Mouse (Mus musculus) retina, adult 2 months (tissue): ENCODE measurements at regions not wholly inside any gene's neighbourhood (a gene's known extent, or its start where the extent isn't known, plus 50 kb on each side); places are given as distances from the start of the nearest gene placed in this dataset.

ENCODE experiments used
- DNase-seq: peaks from one replicate; pipeline ENCODE4 v3.0.0-alpha.2; 2012; ENCODE audit warnings: low read depth, low spot score

DNA sequence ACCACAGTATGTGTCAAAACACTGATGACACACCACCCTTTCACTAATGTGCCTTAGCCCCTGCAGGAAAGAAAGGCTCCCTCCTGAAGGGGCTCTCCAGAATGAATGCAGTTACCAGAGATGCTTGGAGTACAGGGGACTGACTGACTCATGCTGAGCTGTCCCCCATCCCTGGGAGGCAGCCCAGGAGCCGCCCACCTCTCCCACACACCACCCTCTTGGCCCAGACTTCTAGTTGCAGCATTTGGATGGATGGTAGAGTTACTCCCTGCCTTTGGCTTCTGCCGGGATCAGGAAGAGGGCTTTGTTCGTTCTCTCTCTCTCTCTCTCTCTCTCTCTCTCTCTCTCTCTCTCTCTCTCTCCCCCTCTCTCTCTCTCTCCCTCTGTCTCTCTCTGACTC lies 53.4 kb upstream of the Jun start:
- no peak for DNase-seq

DNA sequence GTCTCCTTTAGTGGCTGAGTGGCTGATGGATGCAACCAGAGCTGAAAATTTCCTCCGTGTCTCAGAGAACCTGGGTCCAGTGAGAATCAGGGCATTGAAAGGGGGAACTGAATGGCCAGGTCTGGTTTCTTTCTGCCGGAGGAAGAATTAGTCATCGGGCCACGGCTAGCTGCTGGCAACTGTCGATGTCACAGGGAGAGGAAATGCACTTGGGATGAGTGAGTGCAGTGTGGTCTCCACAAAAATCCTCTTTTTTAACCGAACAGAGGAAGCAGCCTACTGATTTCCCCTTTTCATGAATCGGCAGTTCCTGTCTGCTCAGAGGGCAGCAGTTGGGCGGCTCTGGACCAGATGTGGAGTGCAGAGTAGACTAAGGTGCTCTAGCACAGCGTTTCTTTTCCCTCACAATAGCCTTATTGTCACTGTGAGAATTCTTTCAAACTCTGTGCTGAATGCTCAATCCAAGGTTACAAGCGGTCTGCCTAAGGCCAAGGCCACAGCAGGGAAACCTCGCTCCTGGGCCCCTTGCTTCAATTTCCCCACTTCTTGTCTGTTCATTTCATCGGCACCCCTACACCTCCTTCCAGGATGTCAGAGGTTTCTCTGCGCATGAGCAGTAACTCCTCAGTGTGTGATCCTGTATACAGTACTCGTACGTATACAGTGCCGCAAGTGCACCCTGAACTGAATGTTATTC lies 54.1 kb upstream of the Jun start:
- DNase-seq = no peak

DNA sequence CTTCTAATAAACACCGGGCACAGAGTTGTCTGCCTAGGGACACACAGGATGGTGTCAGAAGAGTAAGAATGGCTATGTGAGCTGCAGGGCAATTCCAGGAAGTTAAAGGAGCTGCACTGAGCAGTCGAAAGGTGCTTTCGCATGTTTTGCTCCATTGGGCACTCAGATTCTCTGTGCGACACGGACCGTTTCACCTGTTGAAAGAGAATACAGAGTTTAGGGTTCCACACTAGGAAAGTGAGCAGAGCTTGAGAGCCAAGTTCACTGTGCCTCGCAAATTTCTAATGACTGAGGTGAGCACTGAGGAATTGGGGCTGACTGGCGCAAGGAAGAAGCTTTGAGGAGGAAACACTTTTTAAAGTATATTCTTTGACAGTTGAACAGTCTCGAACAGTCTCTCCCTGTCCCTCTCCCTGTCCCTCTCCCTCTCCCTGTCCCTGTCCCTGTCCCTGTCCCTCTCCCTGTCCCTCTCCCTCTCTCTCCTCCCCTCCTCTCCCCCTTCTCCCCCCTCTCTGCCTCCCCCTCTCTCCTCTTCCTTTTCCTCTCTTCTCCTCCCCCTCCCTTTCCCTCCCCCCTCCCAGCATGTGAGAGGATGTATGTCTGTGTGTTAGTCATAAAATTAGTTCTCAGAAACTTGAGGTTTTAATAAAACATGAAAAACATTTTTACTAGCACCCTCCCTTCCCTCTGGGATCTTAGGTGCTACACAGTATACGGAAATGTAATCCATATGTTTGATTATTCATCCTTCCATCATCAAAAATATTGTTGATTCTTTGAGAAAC lies 55.1 kb upstream of the Jun start:
- DNase-seq = no peak

DNA sequence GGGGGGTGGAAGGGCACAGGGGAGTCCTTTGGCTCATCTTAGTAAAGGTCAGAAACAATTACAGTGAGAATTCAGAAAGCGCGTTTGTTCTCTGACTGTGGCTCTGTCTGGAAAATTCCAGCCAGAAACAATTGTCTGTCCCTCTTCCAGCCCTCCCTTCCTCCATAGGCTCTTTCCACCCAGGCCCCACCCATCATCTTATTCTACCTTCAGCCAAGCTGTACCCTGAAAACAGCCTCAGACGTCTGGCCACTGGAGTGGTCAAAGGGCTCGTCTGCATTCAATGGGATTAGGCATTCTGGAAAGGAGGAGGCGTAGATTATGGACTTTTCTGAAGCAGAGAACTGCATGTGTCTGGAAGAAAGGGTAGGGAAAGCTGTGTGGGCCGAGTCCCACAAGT lies 56.8 kb upstream of the Jun start:
- no peak for DNase-seq

DNA sequence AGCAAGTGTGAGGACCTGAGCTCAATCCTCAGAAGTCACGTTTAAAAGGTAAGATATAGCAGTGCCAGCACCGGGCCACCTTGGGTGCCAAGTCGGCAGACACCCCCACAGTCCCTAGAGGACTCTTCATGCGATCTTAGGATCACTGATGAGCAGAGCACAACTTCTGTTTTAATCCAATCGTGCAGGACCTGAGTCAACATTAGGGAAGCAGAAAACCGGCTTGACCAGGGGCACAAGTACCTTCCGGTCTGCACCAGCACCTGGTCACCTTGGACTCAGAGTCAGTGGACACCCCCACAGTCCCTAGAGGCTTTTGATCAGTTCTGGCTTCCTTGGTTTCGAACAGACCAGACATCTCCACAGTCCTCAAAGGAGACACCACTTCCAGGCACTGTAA lies 58.8 kb upstream of the Jun start:
- no peak for DNase-seq

DNA sequence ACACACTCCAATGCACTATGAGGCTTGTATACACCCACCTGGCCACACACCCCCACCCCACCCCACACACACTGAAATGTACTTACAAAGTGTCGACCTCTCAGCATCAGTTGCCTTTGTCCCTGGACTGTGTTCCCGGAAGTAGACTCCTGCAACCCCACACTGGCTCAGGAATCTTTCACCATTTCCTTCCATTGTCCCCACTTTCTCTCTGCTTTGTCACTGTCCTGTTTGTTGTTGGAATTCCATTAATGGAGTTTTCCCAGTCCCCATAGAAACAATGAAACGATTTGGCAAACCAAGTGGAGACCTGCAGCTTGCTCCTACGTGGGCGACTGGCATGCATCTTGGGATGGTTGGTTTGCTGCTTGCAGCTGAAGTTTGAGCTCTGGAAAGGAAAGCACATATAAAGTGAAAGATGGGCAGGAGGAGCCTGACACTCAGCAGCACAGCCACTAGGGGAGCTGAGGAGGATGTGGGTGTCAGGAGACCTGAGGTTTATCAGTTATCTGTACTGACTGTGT lies 65.2 kb upstream of the Jun start:
- DNase-seq = no peak

DNA sequence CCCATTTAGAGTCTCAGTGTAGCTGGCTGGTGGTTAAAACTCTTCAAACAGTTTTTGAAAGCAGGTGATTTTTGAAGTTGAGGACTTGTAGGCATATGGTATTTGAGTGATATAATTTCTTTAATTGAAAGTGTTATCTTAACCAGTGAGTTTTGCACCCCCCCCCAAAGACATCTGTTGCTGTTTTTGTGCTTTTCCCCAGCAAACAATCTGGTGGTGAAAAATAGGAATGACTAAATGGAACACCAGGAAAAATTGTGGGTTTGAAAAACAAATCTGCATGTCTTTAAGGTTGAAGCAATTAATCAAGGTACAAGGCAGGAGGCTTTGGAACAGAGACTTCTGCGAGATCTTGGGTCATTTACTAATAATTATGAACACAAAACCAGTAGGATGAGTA lies 68.9 kb upstream of the Jun start:
- no peak for DNase-seq

DNA sequence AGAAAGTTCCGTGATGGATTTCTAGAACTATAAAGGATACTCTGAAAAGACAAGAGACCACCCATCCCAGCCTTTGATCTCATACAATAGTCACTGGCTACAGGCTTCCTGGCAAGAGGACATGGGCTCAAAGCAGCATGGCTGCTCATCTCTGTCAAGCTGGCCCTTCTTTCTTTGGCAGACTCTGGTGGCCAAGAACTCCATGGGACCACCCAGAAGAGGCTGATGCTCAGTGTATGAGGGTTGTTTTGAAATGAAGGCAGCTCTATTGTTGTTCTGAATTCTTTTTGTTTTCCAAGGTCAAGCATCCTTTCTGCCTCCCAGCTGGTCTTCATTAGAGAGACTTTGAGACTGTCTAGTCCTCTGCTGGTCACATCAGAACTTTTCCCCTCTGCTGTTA lies 73.3 kb upstream of the Jun start:
- DNase-seq = no peak

DNA sequence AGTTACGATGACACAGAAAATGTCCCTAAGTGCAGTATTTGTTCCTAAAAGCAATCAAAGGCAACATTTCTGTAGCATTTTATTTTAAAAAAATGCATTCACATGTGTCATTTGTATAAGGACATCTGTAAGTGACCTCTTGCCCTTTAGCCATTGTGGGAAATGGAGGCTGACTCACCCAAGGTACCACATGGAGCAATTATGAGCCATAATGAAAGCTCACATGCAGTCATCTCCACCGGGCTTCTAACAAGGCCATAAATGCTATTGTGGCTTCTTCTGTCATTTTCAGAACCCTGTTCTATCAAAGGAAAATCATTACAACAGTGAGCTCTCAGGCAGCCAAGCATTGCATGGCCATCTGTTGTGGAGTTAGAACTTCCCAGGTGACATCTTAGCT lies 75.9 kb upstream of the Jun start:
- DNase-seq = no peak

DNA sequence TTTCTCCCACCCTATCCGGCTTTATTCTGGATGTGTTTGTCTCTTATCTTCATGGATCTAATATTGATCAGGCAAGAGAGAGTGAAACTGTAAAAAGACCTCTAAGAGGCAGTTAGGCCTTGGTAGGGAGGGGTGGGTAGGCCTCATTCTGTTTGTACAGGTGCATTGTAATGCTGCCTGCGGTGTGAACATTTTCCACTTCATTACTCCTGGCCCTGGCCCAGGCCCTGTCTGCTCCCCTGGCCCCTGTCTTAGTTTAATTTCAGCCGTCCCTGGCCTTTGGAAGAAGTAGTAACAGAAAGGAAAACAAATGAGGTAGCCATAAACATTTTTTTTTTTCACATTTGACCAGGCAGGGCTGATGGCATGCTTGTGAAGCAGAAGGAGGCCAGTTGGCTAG lies 81.8 kb upstream of the Jun start:
- no peak for DNase-seq

DNA sequence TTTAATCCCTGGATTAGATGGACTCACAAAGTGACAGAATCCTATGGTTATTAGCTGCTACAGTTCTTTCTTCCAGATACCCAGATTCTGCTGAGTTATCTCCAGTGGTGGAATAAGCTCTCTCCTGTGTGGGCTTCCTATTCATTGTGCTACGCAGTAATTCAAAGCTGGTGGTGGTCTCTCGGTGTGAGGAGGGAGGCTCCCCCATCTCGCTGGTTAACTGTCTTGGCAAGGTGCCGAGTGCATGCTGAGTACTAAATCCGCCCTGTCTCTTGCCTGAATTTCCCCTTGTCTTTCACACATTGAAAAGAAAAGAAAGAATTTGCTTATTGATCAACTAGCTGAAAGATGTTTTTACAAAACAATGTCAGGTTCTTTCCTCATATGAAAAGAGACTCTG lies 82.6 kb upstream of the Jun start:
- DNase-seq = no peak

DNA sequence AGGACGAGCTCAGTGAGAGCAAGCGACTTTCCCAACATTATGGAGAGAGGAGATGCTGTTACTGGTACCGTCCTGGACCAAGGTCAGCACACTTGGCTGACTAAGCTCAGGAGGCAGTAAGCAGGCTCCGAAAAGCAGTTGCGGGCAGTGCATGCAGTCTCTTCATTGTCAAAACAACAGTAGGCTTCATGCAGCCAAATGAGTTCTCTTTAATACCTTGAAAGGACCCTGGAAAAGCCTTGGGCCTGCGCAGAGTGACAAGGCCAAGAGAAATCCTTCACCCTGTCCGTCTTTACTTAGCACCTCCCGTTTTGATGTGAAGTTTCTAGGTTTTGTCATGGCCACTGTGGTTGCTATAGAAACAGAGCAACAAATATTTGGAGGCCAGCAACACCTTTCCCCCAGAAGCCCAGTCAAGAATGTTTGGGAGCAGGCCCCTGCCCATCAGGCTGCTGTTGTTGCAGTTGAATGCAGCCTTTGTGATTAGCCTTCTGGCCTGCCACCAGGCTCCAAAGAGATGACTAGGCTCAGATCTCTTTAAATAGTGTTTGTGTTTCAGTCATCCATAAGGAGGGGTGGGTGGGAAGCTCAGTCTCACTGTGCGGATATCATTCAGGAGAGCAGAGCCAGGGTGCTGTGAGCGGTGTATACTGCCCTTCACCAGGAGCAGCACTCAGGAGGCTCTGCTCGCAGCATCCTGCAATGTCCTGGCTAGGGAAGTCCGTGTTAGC lies 85.6 kb upstream of the Jun start:
- DNase-seq = no peak

DNA sequence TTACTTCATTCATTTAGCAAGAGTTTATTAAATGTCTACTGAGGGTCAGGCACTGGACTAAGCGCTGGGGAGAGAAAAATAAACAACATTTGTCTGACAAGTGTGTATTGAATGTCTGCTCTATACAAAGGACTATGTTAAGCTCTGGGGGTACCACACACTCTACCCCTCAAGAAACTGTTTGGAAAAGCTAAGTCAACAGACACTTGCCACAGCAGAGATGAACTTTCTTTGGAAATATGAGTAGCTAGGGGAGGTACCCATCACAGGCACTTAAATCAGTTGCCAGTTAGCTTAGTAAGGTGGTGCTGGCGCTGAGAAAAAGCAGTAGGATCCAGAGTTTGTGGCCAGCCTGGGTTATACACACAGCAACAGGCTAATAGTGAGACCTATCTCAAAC lies 86.7 kb upstream of the Jun start:
- no peak for DNase-seq

DNA sequence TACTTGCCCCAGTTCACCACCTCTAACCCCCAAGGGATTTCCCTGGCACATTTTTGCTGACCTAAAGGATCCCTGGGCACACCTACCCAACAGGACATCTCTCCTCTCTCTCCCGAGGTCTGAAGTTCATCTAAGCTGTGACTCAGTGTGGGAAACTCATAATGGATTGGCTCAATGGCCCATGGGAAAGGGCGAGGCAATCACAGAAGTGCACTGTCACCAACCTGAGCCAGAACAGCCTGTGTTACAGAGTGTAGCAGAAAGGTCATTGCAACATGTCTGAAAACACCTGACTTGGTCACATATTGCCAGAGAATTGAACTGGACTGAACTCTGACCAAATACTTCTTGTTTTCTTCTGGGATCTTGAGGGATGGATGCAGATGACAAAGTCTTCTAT lies 89.2 kb upstream of the Jun start:
- no peak for DNase-seq

DNA sequence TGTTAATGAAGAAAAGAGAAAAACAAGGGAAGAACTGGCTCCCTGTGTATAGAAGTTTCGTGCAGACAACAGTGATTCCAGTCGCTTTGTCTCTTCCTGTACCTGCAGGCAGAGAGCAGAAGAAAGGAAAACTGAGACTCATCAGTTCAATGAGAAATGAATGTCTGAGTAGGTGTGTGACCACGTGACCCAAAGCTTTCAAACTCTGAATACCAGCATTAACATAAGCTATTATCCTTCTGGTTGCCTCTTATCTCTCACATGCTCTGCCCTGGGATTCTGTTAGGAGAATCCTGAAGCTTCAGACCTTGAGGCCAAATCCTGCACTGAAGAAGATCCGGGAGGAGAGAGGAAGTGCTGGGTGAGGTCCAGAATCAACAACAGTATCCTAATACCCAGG lies 91.1 kb upstream of the Jun start:
- DNase-seq = no peak

DNA sequence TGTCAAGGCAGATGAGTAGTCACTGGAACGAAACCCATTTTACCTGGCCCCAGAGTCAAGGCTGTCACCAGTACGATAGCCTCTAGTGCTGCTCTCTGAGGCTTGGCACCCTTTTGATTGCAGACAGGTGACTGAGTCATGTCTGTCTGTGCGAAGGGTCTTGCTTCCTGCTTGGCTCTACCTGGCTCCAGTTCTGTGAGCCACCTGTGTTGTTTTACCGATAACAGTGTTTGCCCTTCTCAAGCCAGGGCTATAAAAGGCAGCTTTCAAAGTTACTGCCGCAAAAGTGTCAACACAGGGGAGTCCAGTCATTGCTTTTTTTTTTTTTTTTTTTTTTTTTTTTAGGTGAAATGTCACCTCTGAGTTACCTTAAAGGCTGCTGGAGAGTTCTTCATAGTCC lies 91.6 kb upstream of the Jun start:
- DNase-seq = no peak

DNA sequence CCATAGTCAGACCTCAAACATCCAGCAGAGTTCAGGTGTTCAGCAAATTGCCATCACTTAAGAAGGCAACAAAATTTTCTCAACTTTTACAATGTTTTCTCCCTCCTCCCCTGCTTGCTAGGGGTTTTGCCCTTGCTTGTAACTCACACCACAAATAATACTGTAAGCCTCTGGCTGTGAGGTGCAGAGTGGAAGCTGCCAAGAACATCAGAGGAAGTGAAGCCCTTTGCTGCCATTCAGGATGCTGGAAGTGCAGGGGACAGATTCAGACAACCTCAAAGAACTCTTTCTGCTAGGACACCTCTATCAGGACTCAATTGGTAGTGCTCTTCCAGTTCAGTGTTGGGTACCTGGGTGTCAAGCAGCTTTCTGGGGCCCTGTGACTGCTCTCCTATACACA lies 92.4 kb upstream of the Jun start:
- no peak for DNase-seq

DNA sequence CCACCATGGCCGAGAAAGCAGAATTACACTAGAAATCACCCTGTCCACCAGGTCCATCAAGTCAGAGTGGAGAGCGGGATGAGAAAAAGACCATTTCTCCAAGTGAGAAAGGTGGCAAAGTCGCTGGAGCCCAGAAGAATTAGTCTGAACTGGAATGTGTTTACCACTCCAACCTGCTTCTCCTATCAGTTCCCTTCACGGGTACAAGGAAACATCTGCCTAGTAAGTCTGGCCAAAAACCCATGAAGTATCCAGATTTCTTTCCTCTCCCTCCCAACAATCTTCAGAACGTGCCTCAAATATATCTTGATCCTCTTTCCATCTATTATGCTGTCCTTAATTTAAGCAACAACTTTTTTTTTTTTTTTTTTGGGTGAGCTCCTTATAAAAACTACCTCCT lies 94.2 kb upstream of the Jun start:
- no peak for DNase-seq

DNA sequence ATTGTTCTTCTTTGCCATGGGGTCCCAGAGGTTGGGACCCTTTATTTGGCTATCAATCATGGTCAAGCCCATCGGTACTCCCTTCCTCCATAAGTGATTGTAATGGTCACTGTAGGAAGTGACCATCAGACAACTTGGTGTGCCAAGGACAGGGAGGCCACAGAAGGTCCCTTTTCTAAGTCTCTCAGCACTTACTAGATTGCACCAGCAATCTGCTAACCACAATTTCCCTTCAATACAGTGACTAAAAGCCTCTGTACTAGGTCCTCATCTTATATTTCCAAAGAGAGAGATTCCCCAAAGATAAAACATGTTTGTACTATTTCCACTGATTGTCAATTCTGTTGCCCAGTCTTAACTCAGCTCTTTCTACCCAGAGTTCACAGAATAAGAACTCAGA lies 96.6 kb upstream of the Jun start:
- DNase-seq = no peak

DNA sequence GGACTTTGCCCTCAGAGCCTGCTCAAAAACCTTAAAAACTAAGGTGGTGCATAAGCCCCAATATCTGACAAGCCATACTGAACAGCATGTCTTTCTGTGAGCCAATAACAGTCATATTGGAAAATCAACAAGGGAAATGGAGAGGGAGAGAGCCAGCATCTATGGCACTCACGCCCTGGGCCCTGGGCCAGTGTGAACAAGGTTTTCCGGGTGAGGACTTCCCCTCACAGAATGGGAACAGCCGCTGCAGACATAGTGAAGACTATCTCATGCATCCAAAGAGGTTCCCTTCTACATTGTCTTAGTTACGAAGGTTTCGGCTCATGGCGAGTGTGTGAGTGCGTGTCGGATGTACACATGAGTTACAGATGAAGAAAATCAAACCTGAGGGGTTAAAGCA lies 99.7 kb upstream of the Jun start:
- DNase-seq = no peak

DNA sequence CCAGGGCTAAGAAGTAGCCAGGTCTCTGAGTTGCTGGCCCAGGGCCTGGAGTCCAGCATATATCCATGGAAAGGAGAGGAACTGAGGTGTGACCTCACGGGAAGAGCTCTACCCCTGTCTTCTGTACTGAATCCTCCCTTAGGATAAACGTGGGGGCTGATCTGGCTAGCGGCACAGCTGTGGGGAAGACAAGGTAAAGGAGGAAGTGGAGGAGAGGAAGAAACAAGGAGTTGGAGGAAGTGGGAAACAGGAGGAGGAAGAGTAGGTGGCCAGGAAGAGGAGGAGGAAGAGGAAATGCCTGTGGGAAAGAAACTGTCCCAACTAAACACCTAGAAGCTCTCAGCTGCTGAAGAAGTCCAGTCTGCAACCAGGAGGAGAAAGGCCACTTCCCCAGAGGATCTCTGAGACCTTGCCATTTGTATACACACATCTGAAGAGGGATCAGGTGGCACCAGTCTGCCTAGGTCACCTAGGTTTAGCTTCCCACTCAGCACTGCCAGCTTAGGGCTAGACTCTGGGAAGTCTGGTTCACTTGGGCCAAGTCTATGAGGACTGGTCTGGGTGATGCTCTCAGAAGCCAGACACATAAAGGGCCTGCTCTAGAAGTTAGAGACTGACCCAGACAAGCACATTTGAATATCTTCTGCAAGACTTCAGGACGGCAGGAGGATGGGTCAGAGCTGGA lies 100.6 kb upstream of the Jun start:
- no peak for DNase-seq

DNA sequence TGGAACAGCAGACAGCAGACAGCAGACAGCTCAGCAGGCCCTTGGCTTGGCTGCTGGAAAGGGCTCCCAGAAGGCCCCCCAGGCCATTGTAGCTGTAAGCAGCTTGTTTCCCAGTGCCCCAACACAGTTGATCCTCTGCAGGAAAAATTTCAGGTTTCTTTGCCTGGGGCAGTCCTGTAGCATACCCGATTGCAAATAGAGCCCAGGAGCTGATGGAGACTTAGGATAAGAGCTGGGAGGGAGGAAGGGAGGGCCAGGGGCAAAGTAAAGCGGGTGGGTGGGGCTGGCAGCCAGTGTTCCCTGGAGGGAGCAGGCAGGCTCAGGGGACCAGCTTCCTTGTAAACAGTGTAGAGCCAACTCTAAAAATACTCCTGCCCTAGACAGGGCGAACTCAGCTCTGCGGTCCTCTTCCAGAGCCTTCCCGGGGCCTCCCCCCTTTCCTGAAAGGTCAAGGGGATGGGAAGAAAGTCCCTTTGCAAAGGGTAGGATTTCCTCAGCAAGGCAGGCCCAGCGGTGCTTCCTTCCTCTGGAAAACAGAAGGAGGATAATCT lies 101.8 kb upstream of the Jun start:
- DNase-seq = no peak
